Mouse (Mus musculus) heart, postnatal 4 days (tissue): ENCODE data around the gene Mt4. TPM values are rescaled to one million over a fixed set of nuclear protein-coding genes. Genes with fewer than 3 reads are reported as not detected.
A peak's percentile ranks its signal among the peaks of the same experiment; 100 is the strongest.
"Not testable (repeated sequence)": the region's sequence is repeated elsewhere in the genome, so short reads cannot be mapped to it uniquely, and the experiment has no call there.

Experiments
- DNase-seq: peaks from one replicate; pipeline ENCODE4 v3.0.0; 2021
- total RNA-seq, 2 experiments: library from RNA; stranded (reverse); gene quantifications; 2 replicates each; pipeline ENCODE4 v1.2.3; 2021

Gene Mt4
- not detected for total RNA-seq

DNA sequence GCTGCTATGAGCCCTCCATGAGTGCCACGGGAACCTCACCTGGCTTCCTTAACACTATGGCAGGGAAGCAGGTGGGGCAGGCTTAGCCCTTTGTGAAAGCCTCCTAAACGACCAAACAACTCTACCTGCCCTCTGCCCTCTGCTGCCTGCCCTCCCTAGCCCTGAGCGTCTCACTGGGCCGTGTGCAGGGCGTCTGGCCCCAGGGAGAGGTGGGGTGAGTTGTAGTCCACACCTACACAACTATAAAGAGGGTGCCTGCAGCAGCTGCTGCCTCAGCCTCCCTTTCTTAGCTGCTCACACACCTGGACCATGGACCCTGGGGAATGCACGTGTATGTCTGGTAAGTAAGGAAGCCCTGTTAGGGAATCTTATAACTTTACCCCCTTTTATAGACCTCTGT, at the start of gene Mt4:
TSS of gene Mt4 (plus strand) at position 265 of the 400 bp plus-strand sequence.
- DNase-seq = no peak

DNA sequence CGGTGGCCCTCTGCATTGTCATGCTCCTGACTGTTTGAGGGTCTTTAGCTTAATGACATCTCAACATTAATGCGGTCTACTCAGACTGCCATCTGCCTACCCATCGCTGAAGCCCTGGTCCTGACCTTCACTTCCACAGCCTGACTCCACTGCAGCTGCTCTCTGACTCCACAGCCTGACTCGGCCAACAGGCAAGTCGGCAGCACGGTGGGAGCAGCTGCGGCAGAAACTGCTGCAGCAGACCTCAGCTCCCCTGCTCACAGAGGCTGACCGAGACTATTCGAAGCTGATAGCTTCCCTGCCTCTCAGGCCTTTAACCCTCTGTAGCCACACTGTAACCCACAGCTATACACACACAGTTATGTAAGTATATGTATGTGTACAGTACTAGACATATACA, 49.0 kb upstream of the Mt4 start:
- no peak for DNase-seq

DNA sequence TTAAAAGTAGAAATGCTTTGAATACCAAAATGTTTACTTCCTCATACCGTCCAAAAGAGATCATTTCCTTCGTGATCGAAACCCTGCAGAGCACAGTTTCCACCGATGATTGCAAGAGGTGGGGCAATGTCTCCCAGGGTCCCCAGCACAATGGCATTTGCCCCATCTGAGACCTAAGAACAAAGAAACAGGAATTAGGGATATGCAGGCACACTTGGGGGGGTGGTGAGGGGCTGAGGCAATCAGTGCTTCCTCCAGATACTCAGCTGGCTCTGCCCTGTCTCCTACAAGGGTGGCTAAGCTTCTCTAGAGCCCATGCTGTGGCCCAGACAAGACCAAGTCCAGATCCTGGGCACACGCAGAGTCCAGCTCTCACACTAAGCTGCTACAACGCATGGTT, 47.3 kb upstream of the Mt4 start:
- DNase-seq = no peak

DNA sequence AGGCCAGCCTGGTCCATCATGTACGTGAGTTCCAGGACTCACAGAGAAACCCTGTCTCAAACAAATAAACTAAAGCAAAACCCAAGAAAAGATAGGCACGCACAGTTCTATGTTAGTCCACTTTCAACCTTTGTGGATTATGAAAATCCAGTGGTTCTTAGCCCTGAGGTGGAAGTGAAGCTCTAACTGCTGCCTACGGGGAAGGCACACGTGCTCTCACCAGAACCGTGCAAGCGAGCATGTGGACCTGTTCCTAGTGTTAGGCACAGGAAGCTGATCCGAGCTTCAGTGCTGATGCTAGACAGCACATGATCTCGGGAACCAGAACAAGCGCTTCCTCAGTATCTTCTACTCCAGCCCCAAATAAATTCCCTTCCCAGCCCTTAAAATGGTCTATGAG, 44.1 kb upstream of the Mt4 start:
- no peak for DNase-seq

DNA sequence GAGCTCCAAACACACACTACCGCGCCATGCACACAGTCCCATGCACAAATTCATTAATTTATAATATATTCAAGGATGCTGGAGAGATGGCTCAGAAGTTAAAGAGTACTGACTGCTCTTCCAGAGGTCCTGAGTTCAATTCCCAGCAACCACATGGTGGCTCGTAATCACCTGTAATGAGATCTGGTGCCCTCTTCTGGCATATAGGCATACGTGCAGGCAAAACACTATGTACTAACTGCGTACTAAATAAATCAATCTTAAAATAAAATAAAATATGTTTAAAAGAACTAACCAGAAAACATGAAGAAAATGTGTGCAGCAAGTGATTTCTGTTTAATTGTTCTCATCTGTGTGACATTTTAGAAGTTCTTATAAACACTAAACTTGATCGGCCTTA, 42.7 kb upstream of the Mt4 start:
- DNase-seq = no peak

DNA sequence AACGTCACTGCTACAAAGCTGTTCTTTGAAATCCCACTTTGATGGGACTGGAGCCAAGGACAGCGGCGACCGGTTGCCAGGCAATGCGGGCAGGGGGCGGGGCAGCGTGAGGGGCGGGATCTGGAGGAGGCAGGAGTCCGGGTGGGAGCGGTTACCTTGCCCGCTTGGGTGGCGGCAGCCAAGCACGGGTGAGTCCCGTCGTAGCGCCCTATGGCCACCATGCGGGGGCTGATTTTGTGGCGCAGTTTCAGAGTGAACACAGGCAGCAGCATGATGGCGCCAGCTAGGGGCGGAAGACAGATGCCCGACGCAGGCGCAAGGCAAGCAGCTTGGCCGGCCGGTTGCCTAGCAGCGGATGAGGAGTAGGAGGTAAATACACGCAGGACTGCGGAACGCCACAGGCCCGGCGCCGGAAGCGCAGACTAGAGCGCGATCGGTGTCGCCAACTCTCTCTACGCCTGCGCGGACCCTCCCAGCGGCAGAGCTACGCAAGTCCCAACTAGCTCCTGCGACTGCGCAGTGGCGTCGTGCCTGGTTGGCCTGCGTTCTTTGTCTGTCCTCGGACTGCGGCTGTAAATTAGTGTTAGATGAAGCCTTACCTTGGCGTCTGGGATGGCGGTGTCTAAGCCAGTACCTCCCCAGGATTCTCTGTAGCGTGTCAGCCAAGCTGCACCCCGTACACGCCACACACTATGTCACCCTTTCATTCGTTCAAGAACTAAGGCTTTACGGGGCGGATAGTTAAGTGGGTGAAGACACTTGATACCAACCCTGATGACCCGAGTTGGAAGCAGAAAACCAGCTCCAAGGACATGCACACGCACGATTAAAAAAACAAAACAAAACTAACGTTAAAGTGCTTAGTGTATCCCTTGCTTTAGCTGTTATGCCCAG, 38.7 kb upstream of the Mt4 start, which contains the start of gene Bbs2:
TSS of gene Bbs2 (minus strand) at position 848 of the 894 bp plus-strand sequence.
- peak; percentile 99 for DNase-seq

DNA sequence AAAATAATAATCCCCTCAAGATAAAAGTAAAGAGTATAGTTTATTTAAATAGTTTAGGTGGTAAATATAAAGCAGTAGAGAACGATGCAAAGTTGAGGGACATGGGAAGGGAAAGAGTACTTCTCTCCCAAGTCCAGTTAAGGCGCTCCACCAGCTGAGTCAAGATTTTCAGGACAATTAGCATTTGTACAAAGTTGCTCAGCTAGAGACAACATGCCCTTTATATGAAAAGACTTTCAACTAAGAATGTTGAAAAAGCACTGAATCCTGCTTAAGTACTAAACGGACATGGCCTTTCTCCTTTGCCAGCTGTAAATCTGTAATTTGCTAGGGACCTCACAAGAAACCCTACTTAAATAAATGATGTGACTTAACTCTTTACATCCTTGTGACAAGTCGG, 38.0 kb upstream of the Mt4 start:
- DNase-seq = no peak

DNA sequence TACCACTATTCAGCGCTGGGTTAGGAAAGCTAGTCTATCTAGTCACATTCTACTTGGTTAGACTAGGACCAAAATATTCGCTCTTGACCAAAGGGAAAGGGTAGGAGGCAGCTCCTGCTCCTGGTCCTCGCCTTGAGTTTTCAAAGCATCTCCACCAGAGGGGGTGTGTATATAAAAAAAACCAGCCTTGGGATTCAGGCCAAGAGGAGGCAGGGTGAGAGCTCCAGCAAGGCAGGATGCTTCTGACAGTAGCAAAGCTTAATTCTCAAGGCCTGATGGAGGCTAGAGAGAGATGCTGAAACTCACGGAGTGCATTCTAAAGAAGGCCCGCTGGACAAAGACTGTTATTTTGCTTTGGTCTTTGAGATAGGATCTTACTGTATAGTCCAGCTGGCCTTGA, 32.9 kb upstream of the Mt4 start:
- peak; percentile 31 for DNase-seq

DNA sequence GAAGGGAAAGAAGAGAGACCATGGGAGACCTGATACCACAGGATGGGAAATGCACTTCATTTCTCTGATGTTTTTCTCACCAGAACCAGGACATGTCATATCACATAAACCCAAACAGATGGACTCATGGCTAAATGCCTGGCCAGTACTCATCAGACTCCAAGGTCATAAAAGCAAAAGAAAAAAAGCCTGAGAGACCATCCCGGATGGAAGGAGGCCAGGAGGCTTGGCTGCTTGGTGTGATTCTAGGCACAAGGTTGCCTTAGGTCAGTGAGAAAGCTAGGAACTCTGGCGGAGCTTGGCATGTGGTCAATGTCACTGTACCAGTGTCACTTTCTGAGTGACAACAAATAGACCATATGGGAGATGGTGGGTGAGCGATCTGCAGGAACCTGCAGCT, 29.1 kb upstream of the Mt4 start:
- peak; percentile 46 for DNase-seq

DNA sequence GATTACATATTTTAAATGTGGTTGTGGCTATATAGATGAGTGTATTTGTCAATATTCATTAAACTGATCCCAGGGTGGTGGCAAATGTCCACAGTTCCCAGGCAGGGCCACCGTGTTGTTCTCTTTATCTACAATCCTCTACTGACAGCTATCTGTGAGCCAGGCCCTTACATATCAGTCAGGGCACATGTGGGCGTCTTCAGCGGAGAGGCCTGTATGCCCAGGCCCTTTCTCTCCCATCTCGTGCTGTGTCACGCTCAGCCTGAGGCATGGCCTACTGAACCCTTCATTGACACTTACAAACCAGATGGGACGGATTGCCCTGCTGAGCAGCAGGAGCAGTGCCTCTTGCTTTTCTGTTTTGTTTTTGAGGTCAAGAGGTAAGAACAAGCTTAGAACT, 27.6 kb upstream of the Mt4 start:
- DNase-seq = no peak

DNA sequence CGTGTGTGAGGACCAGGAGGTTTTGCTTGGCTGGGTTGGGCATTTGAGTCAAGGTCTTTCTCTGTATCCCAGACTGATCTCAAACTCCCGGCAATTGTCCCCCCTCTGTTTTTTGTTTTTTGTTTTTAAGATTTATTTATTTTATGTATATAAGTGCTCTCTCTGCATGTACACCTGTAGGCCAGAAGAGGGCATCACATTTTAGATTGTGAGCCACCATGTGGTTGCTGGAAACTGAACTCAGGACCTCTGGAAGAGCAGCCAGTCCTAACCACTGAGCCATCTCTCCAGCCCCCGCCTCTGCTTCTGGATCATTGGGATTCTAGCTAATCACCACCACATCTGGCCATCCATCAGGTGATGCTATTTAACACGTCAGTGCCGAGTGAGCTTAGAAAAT, 27.2 kb upstream of the Mt4 start:
- DNase-seq = no peak

DNA sequence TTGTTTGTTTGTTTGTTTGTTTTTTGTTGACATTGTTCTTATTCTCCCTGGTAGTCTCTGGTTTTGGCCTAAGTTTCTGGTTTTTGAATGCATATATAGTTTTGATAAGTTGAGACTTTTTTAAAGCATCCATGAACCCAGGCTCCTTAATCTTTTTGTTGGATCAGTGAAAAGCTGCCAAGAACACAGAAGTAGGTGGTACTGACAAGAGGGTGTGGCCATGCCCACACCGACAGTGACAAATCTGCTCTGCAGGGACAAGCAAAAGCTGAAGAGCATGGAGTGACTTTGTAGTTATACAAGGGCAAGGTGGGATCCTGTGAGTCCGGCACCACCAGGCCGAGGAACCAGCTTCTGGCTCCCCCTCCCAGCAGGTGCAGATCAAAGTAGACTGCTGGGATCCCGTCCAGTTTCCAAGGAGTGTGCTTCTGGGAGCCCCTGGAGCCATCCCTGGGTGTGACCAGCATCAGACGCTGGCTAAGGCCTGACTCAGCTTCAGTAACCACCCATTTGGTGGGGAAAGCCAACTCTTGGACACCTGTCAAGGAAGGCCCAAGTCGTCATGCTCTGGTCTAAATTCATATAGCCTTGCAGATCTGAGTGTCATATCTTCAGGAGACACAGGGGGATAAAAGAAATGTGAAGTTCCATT, 26.3 kb upstream of the Mt4 start:
- no peak for DNase-seq

DNA sequence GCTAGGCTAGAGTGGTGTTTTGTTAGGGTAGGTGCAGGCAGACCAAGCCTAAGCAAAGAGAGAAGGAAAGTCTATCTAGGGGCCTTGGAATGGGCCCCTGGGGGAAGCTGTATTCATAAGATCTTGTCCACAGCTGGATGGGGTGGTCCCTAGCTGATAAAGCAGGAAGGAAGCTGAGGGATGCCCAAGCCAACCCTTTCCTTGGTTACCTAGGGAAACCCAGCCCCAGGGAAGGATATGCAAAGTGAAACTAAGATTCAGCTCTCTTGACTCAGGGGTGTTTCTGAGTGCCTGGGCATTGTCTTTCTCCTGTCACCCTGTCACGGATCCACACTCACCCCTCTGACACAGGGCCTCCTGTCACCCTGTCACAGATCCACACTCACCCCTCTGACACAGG, 23.6 kb upstream of the Mt4 start:
- DNase-seq = no peak

DNA sequence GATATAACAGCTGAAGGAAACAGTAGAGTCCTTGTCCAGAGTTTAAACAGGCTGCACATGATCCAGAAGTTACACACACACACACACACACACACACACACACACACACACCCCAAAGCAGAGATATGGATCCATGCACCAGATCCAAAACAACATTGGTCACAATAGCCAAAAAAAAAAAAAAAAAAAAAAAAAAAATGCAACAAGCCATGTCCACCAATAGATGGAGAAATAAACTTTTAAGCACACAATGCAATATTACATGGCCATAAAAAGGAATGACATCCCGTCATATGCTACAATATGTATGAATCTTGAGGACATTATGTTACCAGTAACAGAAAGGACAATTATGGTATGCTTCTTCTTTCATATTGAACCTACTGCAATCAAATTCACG, 23.0 kb upstream of the Mt4 start:
- DNase-seq = no peak

DNA sequence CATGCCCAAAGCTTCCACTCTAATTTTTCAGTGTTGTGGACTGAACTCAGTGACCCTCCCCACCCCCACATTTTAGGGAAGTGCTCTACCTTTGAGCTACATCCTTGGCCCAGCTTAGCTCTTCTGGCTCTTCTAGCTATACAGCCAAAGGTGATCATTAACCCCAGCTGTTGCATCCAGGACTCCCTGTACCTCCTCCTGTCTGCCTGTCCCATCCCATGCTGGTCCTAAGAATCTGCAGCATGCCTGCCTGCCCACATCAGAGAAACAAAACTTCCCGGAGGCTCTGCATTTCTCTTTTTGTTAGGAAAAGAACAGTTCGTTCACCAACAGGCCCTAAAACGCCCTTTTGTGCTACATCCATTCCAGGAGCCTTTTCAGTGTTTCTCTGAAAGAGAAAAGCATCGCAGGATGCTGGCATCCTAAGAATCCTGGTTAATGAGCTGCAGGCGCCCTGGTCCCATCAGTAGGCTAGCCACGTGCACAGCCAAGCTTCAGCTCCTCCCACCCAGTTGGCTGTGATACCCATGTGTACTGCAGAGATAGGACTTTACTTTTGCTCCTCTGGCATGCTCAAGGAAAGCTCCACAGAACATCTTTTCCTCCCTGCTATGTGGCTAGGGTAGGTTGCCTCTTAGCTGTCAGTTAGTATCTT, 18.1 kb upstream of the Mt4 start:
- DNase-seq = no peak

DNA sequence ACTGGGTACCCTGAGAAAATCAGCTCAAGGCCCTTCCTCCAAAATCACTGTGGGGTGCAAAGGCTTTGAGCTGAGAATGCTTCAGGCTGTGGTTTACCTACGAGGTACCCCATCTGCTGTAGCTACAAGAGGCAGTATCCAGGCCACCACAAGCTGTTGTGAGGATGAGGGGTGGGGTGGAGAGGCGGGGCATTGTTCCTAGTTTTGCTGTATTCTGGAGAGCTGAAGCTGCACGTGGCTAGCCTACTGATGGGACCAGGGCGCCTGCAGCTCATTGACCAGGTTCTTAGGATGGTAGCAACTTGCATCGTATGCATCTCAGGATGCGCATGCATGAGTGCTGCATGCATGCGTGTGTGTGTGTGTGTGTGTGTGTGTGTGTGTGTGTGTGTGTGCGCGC, 15.4 kb upstream of the Mt4 start:
- no peak for DNase-seq

DNA sequence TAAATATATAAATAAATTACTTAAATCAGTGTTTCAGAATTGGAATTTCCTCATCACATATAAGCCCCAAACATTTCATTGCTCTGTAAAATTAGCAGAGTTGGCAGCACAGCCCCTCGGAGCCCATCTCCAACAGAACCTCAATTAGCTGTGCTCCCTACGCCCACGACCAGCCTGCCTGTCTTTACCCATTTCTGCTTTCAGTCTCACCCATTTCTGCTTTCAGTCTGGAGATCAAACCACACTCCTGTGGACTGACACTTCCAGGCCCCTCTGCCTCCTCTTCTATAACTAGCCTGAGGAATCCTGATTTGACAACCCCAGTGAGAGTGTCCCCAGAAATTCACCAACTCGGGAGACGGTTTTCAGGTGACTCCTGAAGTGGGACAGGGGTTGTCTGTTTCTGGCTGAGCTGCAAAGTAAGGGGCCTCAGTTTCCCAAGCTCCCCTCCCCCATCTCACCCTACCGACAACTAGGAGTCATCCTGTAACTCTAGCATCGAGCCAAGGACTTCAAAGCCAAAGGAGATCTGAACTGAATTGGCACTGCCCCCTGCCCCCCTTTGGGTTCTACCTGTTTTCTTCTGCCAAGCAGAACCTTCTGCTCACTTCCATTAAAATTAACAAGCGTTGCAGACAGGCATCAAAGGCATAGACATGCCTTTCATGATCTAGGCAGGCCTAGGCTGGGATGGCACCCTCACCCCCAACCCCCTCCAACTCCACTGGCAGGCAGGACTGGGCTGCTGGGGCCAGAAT, 14.1 kb upstream of the Mt4 start:
- no peak for DNase-seq

DNA sequence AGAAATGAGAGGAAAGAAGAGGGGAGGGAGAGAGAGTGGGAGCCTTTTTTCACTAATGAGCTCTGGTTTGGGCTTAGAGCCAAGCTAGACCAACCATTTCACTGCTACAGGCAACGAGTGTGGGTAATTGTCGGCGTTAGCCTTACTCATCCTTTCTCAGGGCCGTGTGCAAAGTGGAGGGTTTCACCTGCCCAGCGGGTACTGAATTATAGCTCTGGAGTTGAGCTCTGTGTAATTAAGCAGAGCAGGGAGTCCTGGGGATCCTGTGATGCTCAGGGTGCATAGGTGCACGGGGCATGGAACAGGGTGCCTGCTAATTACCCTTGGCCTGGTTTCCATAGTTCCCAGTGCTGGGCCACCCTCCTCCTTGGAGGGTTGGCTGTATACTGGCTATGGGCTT, 9.3 kb upstream of the Mt4 start:
- DNase-seq = no peak

DNA sequence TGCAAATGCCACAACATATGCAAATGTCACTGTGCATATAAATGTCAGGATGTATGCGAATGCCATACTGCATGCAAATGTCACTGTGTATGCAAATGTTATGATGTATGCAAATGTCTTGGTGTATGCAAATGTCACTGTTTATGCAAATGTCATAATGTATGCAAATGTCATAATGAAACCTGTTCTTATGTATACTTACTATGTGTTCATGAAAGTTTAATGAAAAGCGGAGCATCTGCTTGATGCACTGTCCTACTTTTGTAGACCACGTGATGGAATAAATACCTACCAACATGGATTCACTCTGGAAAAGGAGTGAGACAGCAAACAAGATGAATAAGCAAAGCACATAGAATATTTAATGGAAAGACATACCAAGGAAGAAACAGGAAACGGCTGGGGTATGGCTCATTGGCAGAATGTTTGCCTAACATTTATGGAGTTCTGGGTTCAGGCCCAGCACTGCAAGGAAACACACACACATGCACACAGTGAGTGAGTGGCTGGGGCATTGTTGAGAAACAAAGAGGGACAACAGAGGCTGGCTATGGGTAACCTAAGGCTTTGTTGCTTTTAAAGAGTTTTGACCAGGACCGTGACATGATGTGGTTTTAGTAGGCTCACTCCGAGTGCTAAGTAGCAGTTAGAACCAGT, 7.7 kb upstream of the Mt4 start:
- DNase-seq = no peak

DNA sequence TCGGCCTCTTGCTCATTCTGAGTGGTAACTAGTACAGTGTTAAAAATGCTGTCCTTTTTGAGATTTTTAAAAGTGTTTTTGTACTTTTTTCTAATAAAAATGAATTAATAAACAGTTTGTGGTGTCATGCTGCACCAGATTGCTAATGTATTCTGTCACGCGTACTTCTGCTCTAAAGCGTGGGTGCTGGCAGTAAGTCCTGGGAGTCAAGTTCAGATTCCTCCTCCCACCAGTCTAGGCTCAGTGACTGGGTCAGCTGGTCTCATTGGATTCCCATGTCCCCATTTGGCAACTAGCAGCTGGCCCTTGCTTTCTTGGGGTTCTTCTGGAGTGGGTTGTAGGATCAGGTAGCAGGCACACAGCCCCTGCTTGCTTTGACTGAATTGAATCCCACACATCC, 6.9 kb upstream of the Mt4 start:
- no peak for DNase-seq

DNA sequence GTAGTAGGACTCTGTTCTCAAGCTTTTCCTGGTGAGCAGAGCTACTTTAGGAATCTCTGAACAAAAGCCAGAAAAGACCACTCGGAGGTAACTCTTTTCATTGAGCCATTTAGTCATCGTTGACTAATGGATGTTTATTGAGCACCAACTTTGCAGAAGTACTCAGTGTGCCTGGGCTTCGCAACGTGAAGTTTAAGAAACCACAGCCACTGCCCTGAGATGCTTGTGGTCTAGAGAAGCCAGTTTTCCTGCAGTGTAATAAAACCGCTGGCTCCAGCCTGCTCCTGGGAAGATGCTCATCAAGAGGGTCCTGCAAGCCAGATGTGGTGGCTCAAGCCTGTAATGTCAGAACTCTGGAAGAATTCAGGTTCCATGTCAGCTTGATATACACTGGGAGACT, 4.9 kb upstream of the Mt4 start:
- no peak for DNase-seq

DNA sequence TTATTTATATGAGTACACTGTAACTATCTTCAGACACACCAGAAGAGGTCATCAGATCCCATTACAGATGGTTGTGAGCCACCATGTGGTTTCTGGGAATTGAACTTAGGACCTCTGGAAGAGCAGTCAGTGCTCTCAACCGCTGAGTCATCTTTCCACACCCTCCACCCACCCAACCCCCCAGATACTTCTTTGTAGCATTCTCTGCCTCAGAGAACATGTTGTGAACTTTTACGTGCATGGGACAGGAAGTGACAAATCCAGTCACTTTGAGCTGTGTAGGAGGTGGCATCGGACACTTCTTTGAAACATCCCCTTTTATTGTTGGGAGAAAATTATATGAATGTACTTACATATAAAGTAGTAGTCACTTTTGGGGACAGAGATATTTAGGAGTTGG, 2.4 kb upstream of the Mt4 start:
- DNase-seq = not testable (repeated sequence)
